20 mouse cellular contexts compared by ENCODE assay signal in the genomic region with DNA sequence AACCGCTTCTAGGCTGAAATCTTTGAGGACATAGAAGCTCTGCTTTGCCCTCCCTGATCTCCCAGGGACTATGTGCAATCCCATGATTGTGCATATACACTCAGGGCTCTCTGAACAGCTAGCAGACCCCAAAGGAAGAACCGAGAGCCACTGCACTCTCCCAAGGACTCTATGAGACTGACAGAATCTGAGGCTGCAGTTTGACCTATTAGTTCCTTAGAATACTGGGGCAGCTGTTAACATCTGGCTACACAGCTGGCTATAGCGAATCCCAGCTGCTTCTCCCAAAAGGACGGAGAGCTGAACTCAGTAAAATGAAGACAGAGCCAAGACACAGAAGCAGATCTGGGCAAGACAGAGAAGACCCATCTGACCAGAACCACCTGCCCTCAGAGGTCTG. TPM values are rescaled to one million over a fixed set of nuclear protein-coding genes. Genes with fewer than 3 reads are reported as not detected.
DNase-seq lines count a peak whose midpoint lies in the region; ATAC-seq and TF ChIP-seq lines count a peak whose summit lies in the region.
"Had no signal": no experiment of that assay in that cellular context is flagged by ENCODE, and none has a peak within 500 bp of the region (broad histone marks: within the 10 kb centered on the region; RNA-seq: fewer than 3 reads in every experiment).

No protein-coding gene starts in this region.

- H3K4me1 ChIP-seq in heart, embryonic 13.5 days, result peaks cover 91% of the 10 kb centered on the region
- H3K4me1 ChIP-seq in midbrain, embryonic 16.5 days (ENCODE audit: control insufficient read depth, insufficient read depth, low read length), result peaks cover 11% of the 10 kb centered on the region
- peaks cover 7% of the 10 kb centered on the region; the same call in 1 of the 2 replicates for H3K4me1 ChIP-seq in midbrain, postnatal 0 days (ENCODE audit: insufficient read depth, low read length)

- peaks cover 37% of the 10 kb centered on the region for H3K27me3 ChIP-seq in heart, embryonic 13.5 days (replicated peaks)
- H3K27me3 ChIP-seq in midbrain, embryonic 16.5 days (ENCODE audit: control insufficient read depth, insufficient read depth, low read depth, low read length), result peaks cover 2% of the 10 kb centered on the region; the same call in 1 of the 2 replicates
- no peaks in the 10 kb centered on the region for H3K27me3 ChIP-seq in midbrain, postnatal 0 days (ENCODE audit: insufficient read depth, low read length)

- 0 out of 2 replicates have a peak overlapping the region, but pooled peaks have one; percentile 80 for H3K27ac ChIP-seq in heart, embryonic 13.5 days (replicated peaks)
- H3K27ac ChIP-seq in midbrain, embryonic 16.5 days (ENCODE audit: low read length), result no peak overlapping the region
- no peak overlapping the region for H3K27ac ChIP-seq in midbrain, postnatal 0 days (ENCODE audit: low read depth, low read length)
- H3K27ac ChIP-seq: embryonic facial prominence, embryonic 15.5 days; forebrain, embryonic 12.5 days; hindbrain, embryonic 12.5 days; liver, embryonic 13.5 days had no signal

- no peak for DNase-seq in heart, postnatal 25 days (ENCODE audit: low spot score)
- DNase-seq in kidney, postnatal 10 days, result peak; percentile 74
- no peak for DNase-seq in kidney, postnatal 25 days
- no peak for DNase-seq in midbrain, postnatal 0 days (ENCODE audit: low spot score)
- no peak for DNase-seq in layer of hippocampus, adult 8-10 months (ENCODE audit: low spot score in 2 of 2)
- DNase-seq: adrenal gland, postnatal 25 days; cerebellum, adult 9-11 months; kidney, adult 18-20 months; liver, embryonic 13.5 days; thymus, postnatal 36 days had no signal

- no peak overlapping the region for H3K9ac ChIP-seq in heart, embryonic 13.5 days
- H3K9ac ChIP-seq in midbrain, embryonic 16.5 days (ENCODE audit: low read depth, low read length), result peak overlapping the region; percentile 32; the same call in 1 of the 2 replicates
- H3K9ac ChIP-seq in midbrain, postnatal 0 days (replicated peaks; ENCODE audit: low read length, poor library complexity, severe bottlenecking), result no peak overlapping the region
- H3K9ac ChIP-seq: embryonic facial prominence, embryonic 15.5 days; forebrain, embryonic 12.5 days; hindbrain, embryonic 12.5 days; liver, embryonic 13.5 days had no signal

- WGBS in heart, embryonic 13.5 days, result 78% methylated on average over 4 of the region's 4 CpGs
- WGBS in midbrain, embryonic 16.5 days, result 85% methylated on average over 4 of the region's 4 CpGs
- 82% methylated on average over 4 of the region's 4 CpGs for WGBS in midbrain, postnatal 0 days

- no peak for TF ChIP-seq CTCF in midbrain, postnatal 0 days (IDR thresholded peaks at IDR 0.05)

- H3K4me3 ChIP-seq in heart, embryonic 13.5 days, result no peak overlapping the region
- no peak overlapping the region for H3K4me3 ChIP-seq in midbrain, embryonic 16.5 days (ENCODE audit: low read depth, low read length)
- H3K4me3 ChIP-seq in midbrain, postnatal 0 days (ENCODE audit: low read depth, low read length), result no peak overlapping the region
- H3K4me3 ChIP-seq: forebrain, embryonic 12.5 days; hindbrain, embryonic 12.5 days; liver, embryonic 13.5 days had no signal

- no peak for ATAC-seq in heart, embryonic 13.5 days (ENCODE audit: extremely low read depth, insufficient number of reproducible peaks, low FRiP score, low TSS enrichment)
- ATAC-seq in midbrain, embryonic 16.5 days, result no peak
- ATAC-seq in midbrain, postnatal 0 days (ENCODE audit: low FRiP score), result no peak
- ATAC-seq: activated CD4-positive, CD25-positive, alpha-beta regulatory T cell, adult 4 months had no signal

- H3K4me2 ChIP-seq in heart, embryonic 13.5 days, result 0 out of 2 replicates have a peak overlapping the region, but pooled peaks have one; percentile 77
- no peak overlapping the region for H3K4me2 ChIP-seq in midbrain, embryonic 16.5 days (ENCODE audit: low read length)
- no peak overlapping the region for H3K4me2 ChIP-seq in midbrain, postnatal 0 days (ENCODE audit: low read depth, low read length, poor library complexity, severe bottlenecking)
- H3K4me2 ChIP-seq: forebrain, embryonic 12.5 days; hindbrain, embryonic 12.5 days; liver, embryonic 13.5 days had no signal

- intact Hi-C loops in heart, postnatal 25 days (cut with DNase I), result no loop called here

- H3K9me3 ChIP-seq in heart, embryonic 13.5 days, result no peaks in the 10 kb centered on the region
- H3K9me3 ChIP-seq in midbrain, embryonic 16.5 days (replicated peaks; ENCODE audit: control insufficient read depth, low read length, poor library complexity, severe bottlenecking), result no peaks in the 10 kb centered on the region
- no peaks in the 10 kb centered on the region for H3K9me3 ChIP-seq in midbrain, postnatal 0 days (ENCODE audit: low read length)
- H3K9me3 ChIP-seq: embryonic facial prominence, embryonic 15.5 days; forebrain, embryonic 12.5 days; hindbrain, embryonic 12.5 days; liver, embryonic 13.5 days had no signal

- no peaks in the 10 kb centered on the region for H3K36me3 ChIP-seq in heart, embryonic 13.5 days
- H3K36me3 ChIP-seq in midbrain, embryonic 16.5 days (ENCODE audit: control insufficient read depth, insufficient read depth, low read length), result no peaks in the 10 kb centered on the region
- H3K36me3 ChIP-seq in midbrain, postnatal 0 days (ENCODE audit: insufficient read depth, low read length), result no peaks in the 10 kb centered on the region
- H3K36me3 ChIP-seq: embryonic facial prominence, embryonic 15.5 days; forebrain, embryonic 12.5 days; hindbrain, embryonic 12.5 days; liver, embryonic 13.5 days had no signal

RNA-seq across cellular contexts. Expression of a gene that starts 2.8 kb away (rescaled TPM):
- polyA plus RNA-seq in heart, embryonic 13.5 days (2015; fragmentation: Nextera tagmentation; extraction: Ambion mirVana), result 10.2 and 12.2 TPM in 2 replicates
- total RNA-seq in heart, postnatal 25 days (2021), result 10 to 100 TPM; 10.8 to 11.7 TPM
- polyA plus RNA-seq in midbrain, embryonic 16.5 days (2015; fragmentation: Nextera tagmentation; extraction: Ambion mirVana), result 13.7 and 16.6 TPM in 2 replicates
- 33.2 and 38.3 TPM in 2 replicates for total RNA-seq in midbrain, postnatal 0 days (2014; rRNA removed)
- polyA plus RNA-seq in midbrain, postnatal 0 days (2015; fragmentation: Nextera tagmentation; extraction: Ambion mirVana), result 11.2 and 12.3 TPM in 2 replicates
- 10 to 100 TPM; 15.0 to 19.9 (median 17.0) TPM for total RNA-seq in layer of hippocampus, adult 8-10 months (2022)

RNA-seq across cellular contexts. Expression of a gene that starts 32.7 kb away (rescaled TPM):
- 77.9 and 81.1 TPM in 2 replicates for polyA plus RNA-seq in heart, embryonic 13.5 days (2015; fragmentation: Nextera tagmentation; extraction: Ambion mirVana)
- 100 to 1,000 TPM; 377 to 397 TPM for total RNA-seq in heart, postnatal 25 days (2021)
- polyA plus RNA-seq in midbrain, embryonic 16.5 days (2015; fragmentation: Nextera tagmentation; extraction: Ambion mirVana), result 24.1 and 27.5 TPM in 2 replicates
- total RNA-seq in midbrain, postnatal 0 days (2014; rRNA removed), result 14.1 and 18.1 TPM in 2 replicates
- 30.8 and 32.7 TPM in 2 replicates for polyA plus RNA-seq in midbrain, postnatal 0 days (2015; fragmentation: Nextera tagmentation; extraction: Ambion mirVana)
- 100 to 1,000 TPM; 116 to 134 (median 123) TPM for total RNA-seq in layer of hippocampus, adult 8-10 months (2022)

RNA-seq across cellular contexts. Expression of a gene that starts 46.1 kb away (rescaled TPM):
- polyA plus RNA-seq in heart, embryonic 13.5 days (2015; fragmentation: Nextera tagmentation; extraction: Ambion mirVana), result 0.17 TPM in 1 of 2 replicates, not detected in the other
- total RNA-seq in heart, postnatal 25 days (2021), result not detected
- polyA plus RNA-seq in midbrain, embryonic 16.5 days (2015; fragmentation: Nextera tagmentation; extraction: Ambion mirVana), result 0.22 and 0.38 TPM in 2 replicates
- total RNA-seq in midbrain, postnatal 0 days (2014; rRNA removed), result 0.33 TPM in 1 of 2 replicates, not detected in the other
- not detected in 2 replicates for polyA plus RNA-seq in midbrain, postnatal 0 days (2015; fragmentation: Nextera tagmentation; extraction: Ambion mirVana)
- total RNA-seq in layer of hippocampus, adult 8-10 months (2022), result under 1 TPM in 1 of 4 experiments, not detected in 3; 0.12 TPM
- total RNA-seq: adrenal gland, postnatal 25 days; layer of hippocampus, postnatal 14 days; left cerebral cortex, postnatal 36 days; monocyte, adult 5-6 weeks had no signal
- polyA plus RNA-seq: activated CD4-positive, CD25-positive, alpha-beta regulatory T cell, adult 4 months; neural tube, embryonic 14.5 days had no signal
